In the genomic region with DNA sequence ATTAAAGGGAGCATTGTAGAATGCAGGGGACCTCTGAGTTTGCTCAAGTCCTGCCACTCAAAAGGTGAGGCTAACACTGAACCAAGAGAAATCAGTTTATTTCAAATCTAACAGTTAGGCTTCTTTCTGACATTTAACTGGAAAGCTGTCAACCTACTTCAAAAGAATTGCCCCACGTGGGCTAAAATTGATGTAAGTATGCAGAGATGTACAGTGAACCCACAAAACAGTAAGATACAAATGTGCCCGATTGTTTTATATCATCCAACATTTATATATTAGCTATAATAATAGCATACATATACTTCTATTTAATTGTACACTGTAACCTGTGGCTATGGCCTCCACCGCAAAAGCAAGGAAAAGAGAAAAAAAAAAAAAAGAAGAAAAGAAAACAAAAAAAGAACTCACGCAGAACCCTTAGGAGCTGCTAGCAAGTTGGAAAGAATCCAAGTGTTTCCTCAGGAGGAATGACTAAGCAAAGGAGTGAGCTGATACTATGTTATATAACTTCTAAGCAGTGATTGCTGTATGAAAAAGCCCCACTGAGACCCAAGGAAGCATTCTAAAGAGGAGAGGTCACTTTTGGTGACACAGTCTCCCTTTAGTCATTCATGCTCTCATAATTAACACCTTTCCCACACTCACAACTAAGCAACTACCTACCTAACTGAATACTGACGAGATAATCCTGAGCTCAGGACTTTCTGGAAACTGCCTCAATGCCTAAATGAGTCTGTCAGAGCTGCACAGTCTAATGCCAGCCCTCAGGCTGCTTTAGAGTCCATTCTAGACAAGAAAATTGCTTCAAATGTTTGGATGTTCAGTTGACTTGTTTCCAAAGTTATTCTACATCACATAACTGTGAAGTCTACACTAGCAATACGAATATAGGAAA, we compare ENCODE assay signal across 8 mouse cellular contexts.
DNase-seq lines count a peak whose midpoint lies in the region.

No protein-coding gene starts in this region.

- DNase-seq in cerebellum, adult 9-11 months = peak; percentile 11
- no peak for DNase-seq in cerebellum, postnatal 36 days
- DNase-seq in kidney, postnatal 14 days = peak; percentile 21
- no peak for DNase-seq in kidney, postnatal 10 days
- DNase-seq in MN1 (ENCODE audit: low spot score) = peak; percentile 70
- DNase-seq in left cerebral cortex, adult 8-10 months (ENCODE audit: low spot score in 2 of 2) = peak; percentile 11 to 26
- DNase-seq in urinary bladder, adult 18-20 months (ENCODE audit: low spot score in 2 of 2) = no peak
- no peak for DNase-seq in urinary bladder, postnatal 10 days (ENCODE audit: low spot score)

Comparison
In these comparisons a context has a peak if more than half of its experiments do, and no peak if none do; other contexts are left out.
1. DNase-seq: peak in cerebellum, adult 9-11 months (single experiment), kidney, postnatal 14 days (single experiment), MN1 (single experiment) and left cerebral cortex, adult 8-10 months (2 of 2); none in cerebellum, postnatal 36 days (0 of 2), kidney, postnatal 10 days (single experiment), urinary bladder, adult 18-20 months (0 of 2) and urinary bladder, postnatal 10 days (single experiment).